Mouse (Mus musculus): ENCODE measurements at regions not wholly inside any gene's neighbourhood (a gene's known extent, or its start where the extent isn't known, plus 50 kb on each side); places are given as distances from the start of the nearest gene placed in this dataset.

DNA sequence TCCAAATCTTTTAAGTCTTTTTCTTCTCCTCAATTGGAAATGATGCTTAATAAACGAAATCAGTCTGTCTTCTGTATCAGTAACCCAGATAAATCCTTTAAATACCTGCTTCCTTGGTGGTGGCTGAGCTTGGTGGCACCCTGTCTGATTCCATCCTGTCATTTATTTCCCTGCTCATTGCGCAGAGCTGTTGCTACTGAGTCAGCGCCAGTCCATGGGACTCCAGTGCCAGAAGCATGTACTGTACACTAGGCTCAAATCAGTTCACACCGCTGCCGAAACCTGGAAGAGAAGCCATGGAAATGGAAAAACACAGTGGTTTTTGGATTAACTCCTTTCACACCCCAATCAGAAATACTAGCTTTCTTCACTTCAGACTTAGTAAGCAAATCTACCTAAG lies 649.3 kb upstream of the Marcks start:
- TF ChIP-seq BHLHE40 (IDR thresholded peaks at IDR 0.05; ENCODE audit: low read depth, low read length), result no peak
- no peak for TF ChIP-seq ZC3H11A (IDR thresholded peaks at IDR 0.05; ENCODE audit: low read depth, low read length)
- TF ChIP-seq CHD2 (IDR thresholded peaks at IDR 0.05; ENCODE audit: low read length), result no peak
- TF ChIP-seq CTCF (conservative IDR thresholded peaks at IDR 0.05 in 1 of 2, IDR thresholded peaks at IDR 0.05 in 1 of 2; ENCODE audit: low read depth in 2 of 2, low read length in 2 of 2), result no peak
- TF ChIP-seq ZNF384 (IDR thresholded peaks at IDR 0.05; ENCODE audit: low read depth, low read length), result no peak

All from CH12.LX (cell line).